In genomic region chr1:62094885-62095284, GRCm38 (mm10) we compare ENCODE assay signal across 17 mouse cellular contexts.
"Had no signal": no experiment of that assay in that cellular context is flagged by ENCODE, and none has a peak within 500 bp of the region (broad histone marks: within the 10 kb centered on the region; RNA-seq: fewer than 3 reads in every experiment).

No protein-coding gene starts in this region.

- H3K9me3 ChIP-seq: neural tube, embryonic 12.5 days; neural tube, embryonic 13.5 days; neural tube, embryonic 15.5 days; stomach, embryonic 15.5 days had no signal

- H3K4me2 ChIP-seq: neural tube, embryonic 12.5 days; neural tube, embryonic 13.5 days; neural tube, embryonic 15.5 days; stomach, embryonic 15.5 days had no signal

- H3K36me3 ChIP-seq: neural tube, embryonic 12.5 days; neural tube, embryonic 13.5 days; neural tube, embryonic 15.5 days; stomach, embryonic 15.5 days had no signal

- DNase-seq: retina, postnatal 1 day; right cerebral cortex, adult 18-20 months; right cerebral cortex, postnatal 14 days; right cerebral cortex, postnatal 25 days; right cerebral cortex, postnatal 4 days; spleen, adult 18-20 months; thymus, adult 18-20 months; thymus, adult 2 months; thymus, postnatal 14 days; thymus, postnatal 25 days; thymus, postnatal 36 days; thymus, postnatal 4 days had no signal

- H3K27me3 ChIP-seq: neural tube, embryonic 12.5 days; neural tube, embryonic 13.5 days; neural tube, embryonic 15.5 days; stomach, embryonic 15.5 days had no signal

- H3K4me3 ChIP-seq: neural tube, embryonic 12.5 days; neural tube, embryonic 13.5 days; neural tube, embryonic 15.5 days; stomach, embryonic 15.5 days had no signal

- H3K27ac ChIP-seq: neural tube, embryonic 12.5 days; neural tube, embryonic 13.5 days; neural tube, embryonic 15.5 days; stomach, embryonic 15.5 days; stomach, postnatal 0 days had no signal

- H3K9ac ChIP-seq: neural tube, embryonic 12.5 days; neural tube, embryonic 13.5 days; neural tube, embryonic 15.5 days; stomach, embryonic 15.5 days had no signal

- H3K4me1 ChIP-seq: neural tube, embryonic 12.5 days; neural tube, embryonic 13.5 days; neural tube, embryonic 15.5 days had no signal
